Mouse (Mus musculus) layer of hippocampus, adult 9-11 months (tissue): ENCODE data around the gene Disp1.

ENCODE experiments used
- DNase-seq: peaks from one replicate; pipeline ENCODE4 v3.0.0; 2022

Disp1 gene

DNA sequence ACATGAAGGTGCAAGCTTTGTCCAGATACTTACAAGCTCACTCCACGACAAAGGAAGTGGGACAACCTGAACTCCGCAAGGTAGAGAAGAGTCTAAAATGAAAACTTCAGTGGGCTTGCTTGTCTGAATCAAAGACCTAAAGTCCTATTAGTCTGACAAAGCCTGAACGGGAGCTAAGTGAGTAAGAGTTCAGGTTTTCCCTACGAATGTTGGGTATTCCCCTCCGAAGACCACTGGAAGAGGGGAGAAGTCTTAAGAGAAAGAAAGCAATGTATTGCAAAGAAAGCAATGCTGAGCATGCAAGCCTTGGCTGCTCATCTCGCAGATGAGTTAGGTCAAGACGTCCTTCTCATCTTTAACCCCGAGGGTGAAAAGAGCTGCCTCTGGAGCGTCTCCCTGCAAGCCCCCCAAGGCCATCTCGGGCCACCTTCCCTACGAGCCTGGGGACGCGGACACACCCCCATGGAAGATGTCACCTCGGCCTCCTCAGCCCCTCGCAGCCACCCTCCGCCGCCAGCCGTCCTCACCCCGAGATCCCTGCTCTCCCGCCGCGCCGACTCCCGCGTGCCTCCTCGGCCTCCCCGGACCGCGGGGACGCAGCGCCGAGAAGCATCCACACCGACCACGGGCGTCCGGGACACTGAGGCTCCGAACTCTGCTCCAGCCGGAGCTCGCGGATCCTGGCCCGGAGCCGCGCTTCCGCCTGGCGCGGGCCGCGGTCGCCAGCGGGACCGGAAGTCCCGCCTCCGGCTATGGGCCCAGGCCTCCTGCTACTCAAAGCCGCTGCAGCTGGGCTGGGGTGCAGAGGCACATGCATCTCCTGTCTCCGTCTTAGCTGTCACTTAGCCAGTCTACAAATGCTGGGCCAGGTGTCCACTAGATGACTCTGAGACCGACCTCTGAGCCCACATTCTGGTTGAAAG lies at the start of gene Disp1:
TSS of gene Disp1 (minus strand) at position 727 of the 923 bp plus-strand sequence.
- peak; percentile 57 for DNase-seq

DNA sequence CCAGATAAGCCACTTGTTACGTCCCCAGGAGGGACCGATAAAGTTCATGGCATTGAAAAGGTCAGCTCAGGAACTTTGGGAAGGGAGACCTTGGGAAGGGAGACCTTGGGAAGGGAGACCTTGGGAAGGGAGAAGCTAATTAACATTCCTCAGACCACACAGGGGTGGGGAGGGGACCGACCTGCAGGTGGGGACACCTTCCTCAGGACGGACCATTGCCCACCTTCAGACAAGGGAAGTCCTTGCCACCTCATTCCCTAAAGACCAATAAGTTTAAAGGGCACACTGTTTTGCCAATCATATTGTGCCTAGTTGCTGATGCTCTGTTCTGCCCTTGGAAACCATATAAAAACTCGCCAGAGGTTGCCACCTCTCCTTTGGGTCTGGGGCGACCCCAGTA lies 46.3 kb upstream of the Disp1 start:
- no peak for DNase-seq

DNA sequence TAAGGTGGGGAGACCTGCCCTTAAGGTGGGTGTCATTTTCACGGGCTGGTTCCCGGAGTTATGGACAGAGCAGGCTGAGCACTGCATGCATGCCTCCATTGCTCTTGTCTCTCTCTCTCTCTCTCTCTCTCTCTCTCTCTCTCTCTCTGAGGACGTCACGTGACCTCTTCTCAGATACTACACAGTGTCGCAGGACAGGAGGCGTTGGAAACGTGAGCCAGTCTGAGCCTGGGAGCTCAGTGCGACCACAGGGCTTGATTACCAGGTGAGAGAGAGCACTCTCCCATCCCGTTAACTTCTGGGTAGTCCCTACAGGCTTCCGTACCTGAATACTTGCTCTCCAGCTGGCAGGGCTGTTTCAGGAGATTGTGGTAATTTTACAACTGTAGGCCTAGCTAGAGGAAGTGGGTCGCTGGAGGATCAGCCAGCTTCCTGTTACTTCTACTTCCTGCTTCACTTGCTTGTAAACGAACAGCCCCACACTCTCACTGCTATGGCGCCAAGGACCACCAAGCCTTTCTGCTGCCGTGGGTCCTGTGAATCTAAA lies 44.7 kb upstream of the Disp1 start:
- peak; percentile 25 for DNase-seq

DNA sequence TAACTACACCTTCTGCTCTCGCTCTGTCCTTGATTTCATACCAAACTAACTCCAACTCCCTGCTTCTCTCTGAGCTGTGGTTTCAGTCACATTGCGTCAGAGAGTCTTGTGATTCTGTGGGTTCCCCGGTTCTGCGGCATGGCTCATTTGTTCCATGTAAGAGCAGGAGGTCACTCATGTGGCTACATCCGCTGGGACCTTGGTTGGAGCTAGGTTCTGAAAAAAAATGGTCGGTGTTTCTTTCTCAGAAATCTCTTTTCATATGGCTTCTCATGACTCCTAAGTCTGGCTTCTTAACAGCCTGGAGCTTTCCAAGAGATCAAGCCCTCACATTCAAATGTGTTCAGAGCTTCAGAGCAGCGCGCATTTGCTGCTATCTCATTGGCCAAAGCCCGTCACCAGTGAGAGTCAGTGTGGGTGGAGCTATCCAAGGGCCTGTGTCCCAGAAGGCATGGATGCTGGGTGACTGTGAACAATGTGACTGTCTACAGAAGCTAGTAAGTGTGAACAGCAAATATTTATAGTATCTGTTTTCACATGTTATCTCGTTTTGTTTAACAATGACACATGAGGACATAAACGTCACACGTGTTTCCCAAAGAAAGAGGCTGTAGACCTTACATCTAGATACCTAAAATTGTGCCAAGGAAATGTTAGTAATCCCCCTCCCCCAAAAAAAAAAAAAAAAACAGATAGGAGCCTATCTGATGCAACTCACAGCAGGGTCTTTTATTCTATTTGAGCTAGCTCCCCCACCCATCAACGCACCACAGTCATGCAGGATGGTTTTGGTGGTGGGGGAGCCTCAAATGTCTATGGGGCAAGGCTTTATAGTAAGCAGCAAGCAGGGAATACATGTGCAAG lies 43.1 kb upstream of the Disp1 start:
- peak; percentile 58 for DNase-seq

DNA sequence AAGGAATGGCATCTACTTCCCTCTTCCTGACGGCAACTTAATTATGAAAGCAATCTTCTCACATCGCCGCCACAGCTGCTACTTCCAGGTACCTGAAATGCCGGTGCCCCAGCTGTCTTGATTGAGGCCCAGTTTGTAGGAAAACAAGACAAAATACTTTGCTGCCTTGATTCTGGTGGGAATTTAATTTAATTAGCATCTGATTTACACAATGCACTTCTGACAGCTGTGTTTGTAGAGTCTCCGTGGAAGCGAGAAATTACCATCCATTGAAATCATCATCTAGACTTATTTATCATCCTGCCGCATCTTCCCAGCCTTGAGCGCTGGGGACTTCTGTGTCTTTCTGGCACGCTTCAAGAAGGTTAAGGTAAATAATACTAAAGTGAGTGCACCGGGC lies 31.3 kb upstream of the Disp1 start:
- DNase-seq: no peak

GRCm38 (mm10) chr1:183251818-183252217 lies 30.5 kb upstream of the Disp1 start:
- DNase-seq: no peak

DNA sequence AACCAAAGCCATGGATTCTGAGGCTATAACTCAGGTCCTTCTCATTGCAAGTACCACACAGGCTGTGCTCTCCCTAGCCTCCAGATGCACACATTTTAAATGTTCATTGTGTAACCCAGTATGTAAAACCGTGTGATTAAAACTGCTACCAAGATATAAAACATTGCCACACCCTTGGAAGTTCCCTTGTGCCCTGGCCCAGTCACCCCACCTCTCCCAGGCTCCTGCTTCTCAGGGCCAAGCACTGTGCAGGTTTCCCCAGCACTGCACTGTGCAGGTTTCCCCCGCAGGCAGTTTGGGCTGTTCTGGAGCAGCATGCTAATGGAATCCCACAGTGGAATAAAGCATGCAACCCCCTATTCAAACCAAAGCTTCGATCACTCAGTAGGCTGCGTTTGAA lies 29.3 kb upstream of the Disp1 start:
- DNase-seq: no peak

GRCm38 (mm10) chr1:183248144-183248543 lies 26.8 kb upstream of the Disp1 start:
- DNase-seq: no peak

GRCm38 (mm10) chr1:183243293-183243692 lies 22.0 kb upstream of the Disp1 start:
- DNase-seq: no peak

GRCm38 (mm10) chr1:183237901-183238300 lies 16.6 kb upstream of the Disp1 start:
- DNase-seq: no peak

GRCm38 (mm10) chr1:183236460-183236859 lies 15.1 kb upstream of the Disp1 start:
- no peak for DNase-seq

DNA sequence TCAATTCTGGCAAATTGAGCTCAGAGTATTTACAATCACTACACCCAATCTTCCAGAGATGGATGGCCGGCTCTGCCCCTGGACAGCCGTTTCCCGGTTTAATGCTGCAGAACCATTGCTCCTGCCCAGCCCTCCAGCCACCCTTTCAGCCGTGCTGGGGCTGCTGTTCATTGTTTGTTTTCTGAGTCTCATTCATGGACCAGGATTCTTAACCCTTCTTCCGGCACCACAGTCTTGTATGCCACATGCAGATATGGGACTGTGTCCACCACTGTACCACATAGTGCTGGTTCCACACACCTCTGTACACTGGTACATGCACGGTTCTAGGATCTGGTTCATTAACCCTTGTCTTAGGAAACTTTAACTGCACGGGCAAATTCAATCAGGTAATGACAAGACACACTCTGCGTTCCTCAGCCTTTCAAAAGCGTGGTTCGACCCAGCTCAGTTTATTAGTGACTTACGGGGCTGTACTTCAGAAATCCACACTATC lies 12.4 kb upstream of the Disp1 start:
- DNase-seq: no peak

- DNase-seq: no peak
Measured at GRCm38 (mm10) chr1:183232985-183233678, 11.8 kb upstream of the Disp1 start.

DNA sequence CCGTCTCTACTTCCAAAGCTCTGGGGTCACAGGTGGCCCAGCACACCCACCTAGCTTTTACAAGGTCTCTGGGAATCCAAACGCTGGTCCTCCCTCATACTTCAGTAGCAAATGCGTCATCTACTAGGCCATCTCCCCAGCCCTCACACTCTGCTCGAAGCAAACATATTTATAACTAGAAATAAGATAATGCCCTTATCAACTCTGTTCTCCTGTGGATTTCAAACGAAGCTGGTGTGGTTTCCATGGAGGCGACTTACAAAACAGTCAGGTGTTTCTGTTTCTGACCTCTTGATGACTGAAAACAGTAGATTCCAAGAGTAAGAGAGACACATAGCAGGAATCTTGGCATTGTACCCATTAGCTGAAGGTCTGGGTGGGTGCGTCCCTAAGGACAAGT lies 6.1 kb upstream of the Disp1 start:
- DNase-seq: no peak

- DNase-seq: no peak
Measured at GRCm38 (mm10) chr1:183219021-183219420, 2.3 kb downstream of the Disp1 start.

DNA sequence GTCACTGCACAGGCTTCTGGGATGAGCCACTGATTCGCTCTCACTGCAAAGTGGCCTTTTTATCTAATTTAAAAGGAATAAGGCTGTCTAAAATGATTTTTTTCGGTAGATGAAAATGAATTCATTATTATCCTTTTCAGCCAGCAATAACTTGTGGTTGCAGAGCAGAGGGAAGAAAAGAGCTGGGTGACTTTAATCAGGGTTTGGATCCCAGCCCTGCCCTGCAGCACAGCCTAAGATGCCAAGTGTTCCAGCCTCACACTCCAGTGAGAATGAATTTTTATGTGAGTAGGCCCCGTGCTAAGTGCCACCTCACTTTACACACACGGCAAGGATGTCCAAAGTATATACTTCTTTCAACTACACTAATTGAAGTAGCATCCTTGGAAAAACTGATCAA lies 4.6 kb downstream of the Disp1 start:
- DNase-seq: no peak

GRCm38 (mm10) chr1:183215706-183216105 lies 5.6 kb downstream of the Disp1 start:
- no peak for DNase-seq

GRCm38 (mm10) chr1:183213850-183214249 lies 7.5 kb downstream of the Disp1 start:
- DNase-seq: peak; percentile 34

DNA sequence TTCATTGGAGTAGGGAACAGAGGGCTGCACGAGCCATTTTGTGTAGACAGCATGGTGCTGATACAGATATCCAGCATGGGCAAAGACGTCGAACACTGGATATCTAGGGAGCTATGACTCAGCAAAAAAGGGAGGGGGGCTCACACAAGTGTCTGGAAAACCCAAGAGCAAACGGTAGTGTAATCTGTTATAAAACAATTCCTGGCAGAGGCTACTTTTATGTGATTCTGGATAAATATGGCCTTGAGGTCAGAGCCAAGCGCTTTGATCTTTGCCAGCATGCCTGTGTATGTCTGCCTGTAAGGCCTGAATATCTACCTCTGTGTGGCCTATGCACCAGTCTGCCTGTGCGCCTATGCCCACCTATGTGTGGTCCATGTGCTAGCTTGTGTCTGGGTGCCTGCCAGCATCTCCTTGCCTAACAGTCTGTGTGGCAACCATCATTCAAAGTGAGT lies 8.5 kb downstream of the Disp1 start:
- peak; percentile 45 for DNase-seq

GRCm38 (mm10) chr1:183210115-183210514 lies 11.2 kb downstream of the Disp1 start:
- no peak for DNase-seq

DNA sequence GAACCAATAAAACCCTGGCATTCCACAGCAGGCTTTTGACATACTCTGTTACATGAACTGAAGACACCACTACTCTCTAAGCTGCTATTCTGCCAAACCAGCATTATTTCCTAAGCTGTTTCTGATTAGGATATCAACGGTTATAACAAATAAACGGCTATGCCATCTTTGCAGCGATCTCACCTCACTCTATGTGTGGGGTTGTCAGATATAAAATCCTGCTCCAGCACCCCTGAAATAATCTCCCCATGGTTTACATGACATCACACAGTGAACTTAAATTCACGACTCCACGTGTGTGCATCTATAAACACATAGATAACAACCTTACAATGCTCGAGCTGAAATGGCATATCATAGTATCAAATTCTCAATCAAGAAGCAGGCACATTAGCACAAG lies 13.7 kb downstream of the Disp1 start:
- no peak for DNase-seq

- no peak for DNase-seq
Measured at GRCm38 (mm10) chr1:183207141-183207540, 14.2 kb downstream of the Disp1 start.

DNA sequence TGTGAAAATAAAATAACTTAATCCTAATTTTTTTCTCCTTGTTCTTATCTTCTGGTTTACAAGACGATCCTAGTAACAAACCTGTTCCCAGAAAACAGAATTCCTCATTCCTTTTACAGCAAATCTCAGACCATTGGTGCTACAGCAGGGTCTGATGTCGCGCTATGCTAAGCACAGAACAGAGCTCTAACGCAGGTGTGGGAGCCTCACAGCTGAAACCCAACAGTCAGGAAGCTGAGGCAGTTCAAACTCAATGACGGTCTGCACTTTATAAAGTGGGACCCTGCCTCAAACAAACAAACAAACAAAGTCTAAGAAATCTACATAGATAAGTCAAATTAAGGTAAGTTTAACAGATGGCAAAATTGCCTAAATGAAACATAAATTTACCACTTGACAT lies 20.4 kb downstream of the Disp1 start:
- DNase-seq: no peak
